In the genomic region with DNA sequence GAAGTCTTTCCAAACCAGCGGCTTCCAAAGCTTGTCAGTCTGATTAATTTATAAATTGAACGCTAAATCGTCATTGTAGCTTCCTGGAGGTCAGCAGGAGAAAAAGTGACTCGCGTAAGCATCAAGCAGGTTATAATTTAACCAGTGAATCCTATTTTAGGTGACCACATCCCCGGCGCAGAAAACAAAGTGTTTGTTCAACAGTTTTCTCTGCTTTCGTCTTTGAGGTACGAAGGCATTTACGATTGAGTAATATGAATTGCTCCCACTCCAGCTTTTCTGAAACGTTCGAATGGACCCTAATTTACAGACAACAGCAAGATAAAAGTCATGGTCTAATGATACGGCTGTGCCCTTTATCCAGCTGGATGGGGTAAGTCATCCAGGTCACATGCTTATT, we compare ENCODE assay signal across 17 mouse cellular contexts. TPM values are rescaled to one million over a fixed set of nuclear protein-coding genes. Genes with fewer than 3 reads are reported as not detected.
A peak's percentile ranks its signal among the peaks of the same experiment; 100 is the strongest.
DNase-seq lines count a peak whose midpoint lies in the region; ATAC-seq and TF ChIP-seq lines count a peak whose summit lies in the region.
"Had no signal": no experiment of that assay in that cellular context is flagged by ENCODE, and none has a peak within 500 bp of the region (broad histone marks: within the 10 kb centered on the region; RNA-seq: fewer than 3 reads in every experiment).

No protein-coding gene starts in this region.

- ATAC-seq in intestine, embryonic 14.5 days (replicated peaks; ENCODE audit: low FRiP score, low TSS enrichment, low read depth), result no peak
- ATAC-seq in intestine, embryonic 15.5 days, result no peak
- ATAC-seq in liver, embryonic 11.5 days (replicated peaks; ENCODE audit: low FRiP score), result no peak
- no peak for ATAC-seq in liver, embryonic 15.5 days (ENCODE audit: insufficient read depth)
- ATAC-seq: hindbrain, postnatal 0 days; midbrain, embryonic 13.5 days had no signal

- H3K79me2 ChIP-seq in liver, adult 2 months (ENCODE audit: control insufficient read depth, insufficient read depth, low read length), result no peaks in the 10 kb centered on the region

- no peaks in the 10 kb centered on the region for H3K4me1 ChIP-seq in intestine, embryonic 14.5 days (replicated peaks; ENCODE audit: control insufficient read depth, insufficient read depth, low read length)
- H3K4me1 ChIP-seq in intestine, embryonic 15.5 days (replicated peaks), result no peaks in the 10 kb centered on the region
- peaks cover 18% of the 10 kb centered on the region for H3K4me1 ChIP-seq in liver, adult 2 months (ENCODE audit: control insufficient read depth, insufficient read depth, low read length)
- H3K4me1 ChIP-seq in liver, embryonic 11.5 days (replicated peaks; ENCODE audit: control insufficient read depth, insufficient read depth, low read length), result no peaks in the 10 kb centered on the region
- peaks cover 19% of the 10 kb centered on the region for H3K4me1 ChIP-seq in liver, embryonic 15.5 days (replicated peaks)
- H3K4me1 ChIP-seq: embryonic facial prominence, embryonic 10.5 days; forebrain, embryonic 12.5 days; midbrain, embryonic 13.5 days had no signal

- no peak for TF ChIP-seq POLR2A in liver, adult 2 months (IDR thresholded peaks at IDR 0.05; ENCODE audit: extremely low read depth, insufficient read depth, low read length)

- H3K4me2 ChIP-seq in intestine, embryonic 14.5 days (ENCODE audit: low read length), result no peak overlapping the region
- H3K4me2 ChIP-seq in intestine, embryonic 15.5 days (replicated peaks), result no peak overlapping the region
- no peak overlapping the region for H3K4me2 ChIP-seq in liver, embryonic 11.5 days
- 0 out of 2 replicates have a peak overlapping the region, but pooled peaks have one; percentile 21 for H3K4me2 ChIP-seq in liver, embryonic 15.5 days
- H3K4me2 ChIP-seq: forebrain, embryonic 12.5 days; midbrain, embryonic 13.5 days had no signal

- H3K27me3 ChIP-seq in intestine, embryonic 14.5 days (replicated peaks; ENCODE audit: control insufficient read depth, insufficient read depth, low read length), result no peaks in the 10 kb centered on the region
- H3K27me3 ChIP-seq in intestine, embryonic 15.5 days (replicated peaks), result no peaks in the 10 kb centered on the region
- no peaks in the 10 kb centered on the region for H3K27me3 ChIP-seq in liver, adult 2 months (ENCODE audit: control insufficient read depth, insufficient read depth, low read length)
- H3K27me3 ChIP-seq in liver, embryonic 11.5 days (replicated peaks; ENCODE audit: control insufficient read depth, insufficient read depth, low read length), result no peaks in the 10 kb centered on the region
- peaks cover 34% of the 10 kb centered on the region for H3K27me3 ChIP-seq in liver, embryonic 15.5 days
- H3K27me3 ChIP-seq: forebrain, embryonic 12.5 days; midbrain, embryonic 13.5 days had no signal

- H3K9ac ChIP-seq in intestine, embryonic 14.5 days (ENCODE audit: low read length), result no peak overlapping the region
- H3K9ac ChIP-seq in intestine, embryonic 15.5 days, result no peak overlapping the region
- H3K9ac ChIP-seq in liver, adult 2 months (ENCODE audit: low read depth, low read length), result peak overlapping the region; percentile 62
- H3K9ac ChIP-seq in liver, embryonic 11.5 days (ENCODE audit: low read depth, low read length), result no peak overlapping the region
- no peak overlapping the region for H3K9ac ChIP-seq in liver, embryonic 15.5 days
- H3K9ac ChIP-seq: forebrain, embryonic 12.5 days; midbrain, embryonic 13.5 days had no signal

- no peak for TF ChIP-seq CTCF in liver, adult 2 months (IDR thresholded peaks at IDR 0.05; ENCODE audit: low read depth, low read length)

- no peaks in the 10 kb centered on the region for H3K9me3 ChIP-seq in intestine, embryonic 14.5 days (ENCODE audit: control insufficient read depth, low read length)
- H3K9me3 ChIP-seq in intestine, embryonic 15.5 days, result no peaks in the 10 kb centered on the region
- no peaks in the 10 kb centered on the region for H3K9me3 ChIP-seq in liver, embryonic 11.5 days (ENCODE audit: control insufficient read depth, low read length)
- no peaks in the 10 kb centered on the region for H3K9me3 ChIP-seq in liver, embryonic 15.5 days (replicated peaks)
- H3K9me3 ChIP-seq: embryonic facial prominence, embryonic 10.5 days; forebrain, embryonic 12.5 days; midbrain, embryonic 13.5 days had no signal

- no peak overlapping the region for H3K4me3 ChIP-seq in intestine, embryonic 14.5 days (ENCODE audit: low read depth, low read length)
- no peak overlapping the region for H3K4me3 ChIP-seq in intestine, embryonic 15.5 days (replicated peaks)
- peak overlapping the region; percentile 31 for H3K4me3 ChIP-seq in liver, adult 2 months (ENCODE audit: insufficient read depth, low read depth, low read length)
- no peak overlapping the region for H3K4me3 ChIP-seq in liver, embryonic 11.5 days (ENCODE audit: low read depth, low read length)
- H3K4me3 ChIP-seq in liver, embryonic 15.5 days (replicated peaks), result no peak overlapping the region
- H3K4me3 ChIP-seq: embryonic facial prominence, embryonic 10.5 days; forebrain, embryonic 12.5 days; midbrain, embryonic 13.5 days had no signal

- no peak overlapping the region for H3K27ac ChIP-seq in intestine, embryonic 14.5 days (ENCODE audit: low read depth)
- no peak overlapping the region for H3K27ac ChIP-seq in intestine, embryonic 15.5 days
- peak overlapping the region; percentile 98 for H3K27ac ChIP-seq in liver, adult 2 months (replicated peaks; ENCODE audit: insufficient read depth, low read depth, low read length)
- no peak overlapping the region for H3K27ac ChIP-seq in liver, embryonic 11.5 days (ENCODE audit: low read depth, low read length)
- H3K27ac ChIP-seq in liver, embryonic 15.5 days (replicated peaks), result no peak overlapping the region
- H3K27ac ChIP-seq: embryonic facial prominence, embryonic 10.5 days; forebrain, embryonic 12.5 days; hindbrain, postnatal 0 days; midbrain, embryonic 13.5 days had no signal

- H3K36me3 ChIP-seq in intestine, embryonic 14.5 days (ENCODE audit: control insufficient read depth, insufficient read depth, low read length), result no peaks in the 10 kb centered on the region
- H3K36me3 ChIP-seq in intestine, embryonic 15.5 days, result no peaks in the 10 kb centered on the region
- H3K36me3 ChIP-seq in liver, adult 2 months (ENCODE audit: control insufficient read depth, insufficient read depth, low read length), result no peaks in the 10 kb centered on the region
- H3K36me3 ChIP-seq in liver, embryonic 11.5 days (ENCODE audit: control insufficient read depth, insufficient read depth, low read length), result no peaks in the 10 kb centered on the region
- H3K36me3 ChIP-seq in liver, embryonic 15.5 days (replicated peaks), result no peaks in the 10 kb centered on the region
- H3K36me3 ChIP-seq: embryonic facial prominence, embryonic 10.5 days; forebrain, embryonic 12.5 days; midbrain, embryonic 13.5 days had no signal

- 71% methylated on average over 13 of the region's 13 CpGs for WGBS in intestine, embryonic 14.5 days
- whole genome bisulfite sequencing in intestine, embryonic 15.5 days, result 68% methylated on average over 13 of the region's 13 CpGs
- WGBS in liver, adult 2 months, result 24% methylated on average over 13 of the region's 13 CpGs
- WGBS in liver, embryonic 11.5 days, result 74% methylated on average over 13 of the region's 13 CpGs
- 65% methylated on average over 13 of the region's 13 CpGs for WGBS in liver, embryonic 15.5 days (ENCODE audit: insufficient replicate concordance)

- peak; percentile 38 for DNase-seq in intestine, embryonic 14.5 days (ENCODE audit: low spot score)
- peak; percentile 95 for DNase-seq in liver, adult 2 months (ENCODE audit: extremely low read depth, low read depth, low spot score)
- DNase-seq in liver, embryonic 11.5 days (ENCODE audit: low spot score), result no peak
- DNase-seq in induced T-regulatory cell, adult 2 months (ENCODE audit: low read depth), result peak; percentile 23
- no peak for DNase-seq in layer of hippocampus, postnatal 25 days (ENCODE audit: extremely low spot score in 1 of 2, low spot score in 1 of 2)
- DNase-seq in embryo, embryonic 9.5 days (ENCODE audit: extremely low spot score), result no peak
- DNase-seq: cerebellum, adult 2 months; left cerebral cortex, postnatal 4 days; lung, adult 18-20 months; lung, postnatal 14 days; right cerebral cortex, postnatal 14 days had no signal

RNA-seq across cellular contexts. Expression of gene Slc16a10, which starts 21.9 kb away (rescaled TPM):
- polyA plus RNA-seq in intestine, embryonic 14.5 days (2014; fragmentation: Nextera tagmentation; extraction: Ambion mirVana), result 26.2 and 26.6 TPM in 2 replicates
- polyA plus RNA-seq in intestine, embryonic 15.5 days (2015; fragmentation: Nextera tagmentation; extraction: Ambion mirVana), result 36.1 and 37.4 TPM in 2 replicates
- 72.2 and 76.0 TPM in 2 replicates for total RNA-seq in liver, adult 2 months (2014; rRNA removed)
- 55.4 and 61.4 TPM in 2 replicates for polyA plus RNA-seq in liver, adult 2 months (2012; rRNA removed)
- polyA plus RNA-seq in liver, embryonic 11.5 days (2014; fragmentation: Nextera tagmentation; extraction: Ambion mirVana), result 46.9 and 49.2 TPM in 2 replicates
- 79.2 and 87.6 TPM in 2 replicates for polyA plus RNA-seq in liver, embryonic 15.5 days (2015; fragmentation: Nextera tagmentation; extraction: Ambion mirVana)
- 1 to 10 TPM; 2.9 to 3.1 TPM for total RNA-seq in layer of hippocampus, postnatal 25 days (2021)

Comparison
In these comparisons a context has a peak if more than half of its experiments do, and no peak if none do; other contexts are left out.
1. DNase-seq: peak in intestine, embryonic 14.5 days (single experiment), liver, adult 2 months (single experiment) and induced T-regulatory cell, adult 2 months (single experiment); none in liver, embryonic 11.5 days (single experiment), layer of hippocampus, postnatal 25 days (0 of 2) and embryo, embryonic 9.5 days (single experiment).